In the genomic region with DNA sequence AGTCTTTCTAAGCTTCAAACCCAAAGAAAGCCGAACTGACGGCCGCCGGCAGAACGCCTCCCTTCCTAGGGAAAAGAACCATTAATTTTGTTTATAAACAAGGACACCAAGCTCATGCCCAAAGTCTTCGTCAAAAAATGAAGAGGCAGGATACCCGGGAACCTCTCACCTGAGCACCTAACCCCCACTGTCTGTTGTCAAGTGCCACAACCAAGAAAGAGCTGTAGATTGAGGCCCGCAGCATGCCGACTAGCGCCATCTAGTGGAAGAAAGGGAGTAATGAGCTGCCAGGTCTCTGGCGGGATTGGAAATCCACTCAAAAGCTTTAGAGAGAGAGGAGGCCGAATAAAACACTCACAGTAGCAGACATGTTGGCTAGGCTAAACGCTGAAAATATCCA, we compare ENCODE assay signal across 7 mouse cellular contexts.
DNase-seq lines count a peak whose midpoint lies in the region; ATAC-seq and TF ChIP-seq lines count a peak whose summit lies in the region.

No protein-coding gene starts in this region.

- H3K4me1 ChIP-seq in neural tube, embryonic 15.5 days, result no peaks in the 10 kb centered on the region
- no peaks in the 10 kb centered on the region for H3K4me1 ChIP-seq in lung, postnatal 0 days (ENCODE audit: insufficient read depth, low read depth, low read length)

- H3K4me2 ChIP-seq in neural tube, embryonic 15.5 days, result no peak overlapping the region
- H3K4me2 ChIP-seq in lung, postnatal 0 days (replicated peaks; ENCODE audit: low read depth, low read length), result no peak overlapping the region

- no peaks in the 10 kb centered on the region for H3K36me3 ChIP-seq in neural tube, embryonic 15.5 days
- no peaks in the 10 kb centered on the region for H3K36me3 ChIP-seq in lung, postnatal 0 days (ENCODE audit: insufficient read depth, low read length)

- H3K9me3 ChIP-seq in neural tube, embryonic 15.5 days (replicated peaks), result no peaks in the 10 kb centered on the region
- no peaks in the 10 kb centered on the region for H3K9me3 ChIP-seq in lung, postnatal 0 days (ENCODE audit: low read length)

- no peak overlapping the region for H3K9ac ChIP-seq in neural tube, embryonic 15.5 days (replicated peaks)
- no peak overlapping the region for H3K9ac ChIP-seq in lung, postnatal 0 days (replicated peaks; ENCODE audit: low read depth)

- H3K27me3 ChIP-seq in neural tube, embryonic 15.5 days (replicated peaks), result no peaks in the 10 kb centered on the region
- no peaks in the 10 kb centered on the region for H3K27me3 ChIP-seq in lung, postnatal 0 days (replicated peaks; ENCODE audit: insufficient read depth, low read length)

- peak; percentile 57 for DNase-seq in neural tube, embryonic 10.5 days (ENCODE audit: extremely low spot score, low spot score)
- DNase-seq in adrenal gland, adult 18-20 months (ENCODE audit: low spot score in 2 of 2), result peak; percentile 35 to 42
- DNase-seq in embryo, embryonic 10.5 days (ENCODE audit: low spot score), result peak; percentile 77
- DNase-seq in lung, postnatal 0 days (ENCODE audit: low spot score), result peak; percentile 76
- DNase-seq in spleen, adult 12 weeks (ENCODE audit: low spot score), result peak; percentile 20

- WGBS in neural tube, embryonic 15.5 days, result 40% methylated on average over 13 of the region's 13 CpGs
- 34% methylated on average over 13 of the region's 13 CpGs for WGBS in lung, postnatal 0 days

- H3K27ac ChIP-seq in neural tube, embryonic 15.5 days (replicated peaks), result no peak overlapping the region
- no peak overlapping the region for H3K27ac ChIP-seq in lung, postnatal 0 days (ENCODE audit: low read length)

- ATAC-seq in neural tube, embryonic 15.5 days (ENCODE audit: low FRiP score), result no peak
- peak; percentile 61 for ATAC-seq in inflammation-experienced regulatory T-cells, adult 6 months
- ATAC-seq in lung, postnatal 0 days, result no peak

- H3K4me3 ChIP-seq in neural tube, embryonic 15.5 days (replicated peaks), result no peak overlapping the region
- no peak overlapping the region for H3K4me3 ChIP-seq in lung, postnatal 0 days (ENCODE audit: low read depth, low read length)

- TF ChIP-seq EP300 in lung, postnatal 0 days (IDR thresholded peaks at IDR 0.05), result no peak

- TF ChIP-seq CTCF in lung, postnatal 0 days (IDR thresholded peaks at IDR 0.05), result peak; percentile 92

Comparison
In these comparisons a context has a peak if more than half of its experiments do, and no peak if none do; other contexts are left out.
1. DNase-seq: peak in every context shown above with its lines; median percentile 77 in embryo, embryonic 10.5 days; 76 in lung, postnatal 0 days; 57 in neural tube, embryonic 10.5 days; 38 in adrenal gland, adult 18-20 months; 20 in spleen, adult 12 weeks.